Mouse (Mus musculus): ENCODE results near the gene Recql. TPM values are rescaled to one million over a fixed set of nuclear protein-coding genes. Genes with fewer than 3 reads are reported as not detected.

Recql gene
- polyA plus RNA-seq (2015; fragmentation: Nextera tagmentation; extraction: Ambion mirVana) = 22.6 and 28.9 TPM in 2 replicates

DNA sequence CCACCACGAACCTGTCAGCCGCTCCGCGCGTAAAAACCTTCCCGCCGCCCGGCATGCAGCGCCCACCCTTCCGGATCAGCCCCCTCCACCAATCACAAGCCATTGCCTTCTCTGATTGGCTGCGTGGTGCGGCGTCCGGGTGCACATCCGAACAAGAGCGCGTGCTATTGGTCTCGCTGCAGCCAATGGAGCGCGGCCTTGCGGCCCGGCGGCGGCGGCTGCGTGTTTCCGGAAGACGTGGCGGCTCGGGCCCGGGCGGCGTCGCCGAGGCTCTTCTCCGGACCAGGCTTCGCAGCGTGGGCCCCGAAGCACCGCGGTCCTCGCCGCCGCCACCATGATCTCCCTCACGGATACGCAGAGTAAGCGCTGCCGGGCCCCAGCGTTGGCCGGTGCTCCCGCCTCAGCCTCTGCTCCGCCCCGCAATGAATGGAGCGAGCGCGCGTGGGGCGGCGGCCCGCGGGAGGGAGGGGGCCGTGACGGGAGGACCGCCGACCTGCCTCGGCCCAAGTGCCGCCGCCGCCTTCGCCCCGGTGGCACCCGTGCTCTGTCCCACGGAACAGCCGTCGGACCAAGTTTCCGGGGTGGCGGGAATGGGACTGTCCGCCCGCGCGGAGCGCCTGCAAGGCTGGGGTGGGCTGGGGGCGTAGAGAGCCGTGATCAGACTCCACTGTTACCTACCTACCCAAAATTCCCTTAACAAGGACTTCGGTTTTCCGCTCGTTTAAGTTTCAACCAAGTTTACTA lies at the start of gene Recql, which contains the start of gene Golt1b:
TSS of gene Recql (minus strand) at position 77 of the 744 bp plus-strand sequence.
TSS of gene Golt1b (plus strand) at position 211 of the 744 bp plus-strand sequence.
- peak within 1 kb of the TSS; percentile 51 for H3K27ac ChIP-seq
- H3K4me1 ChIP-seq = peaks cover 20% of the 10 kb centered on the region
- peak; percentile 100 for ATAC-seq (replicated peaks; ENCODE audit: low FRiP score)
- H3K4me2 ChIP-seq = peak within 1 kb of the TSS; percentile 76
- under 1% methylated on average over 85 of the region's 87 CpGs for WGBS
- H3K4me3 ChIP-seq (replicated peaks) = peak within 1 kb of the TSS; percentile 100
- peak within 1 kb of the TSS; percentile 86 for H3K9ac ChIP-seq
- no peaks in the 10 kb centered on the region for H3K27me3 ChIP-seq
- no peaks in the 10 kb centered on the region for H3K9me3 ChIP-seq (replicated peaks)
- H3K36me3 ChIP-seq = no peaks in the 10 kb centered on the region

GRCm38 (mm10) chr6:142429072-142429471 lies 42.2 kb upstream of the Recql start:
- Histone ChIP-seq H3K27me3 (no peaks in the 10 kb centered on the region), H3K27ac (no peak overlapping the region), H3K9me3 (replicated peaks) (no peaks in the 10 kb centered on the region), H3K4me2 (no peak overlapping the region), H3K4me1 (no peaks in the 10 kb centered on the region), H3K36me3 (no peaks in the 10 kb centered on the region), H3K9ac (no peak overlapping the region), H3K4me3 (replicated peaks) (no peak overlapping the region)
- no peak for ATAC-seq (replicated peaks; ENCODE audit: low FRiP score)

- H3K27ac ChIP-seq = no peak overlapping the region
These were observed 38.1 kb upstream of the Recql start for GRCm38 (mm10) chr6:142424976-142425375.

DNA sequence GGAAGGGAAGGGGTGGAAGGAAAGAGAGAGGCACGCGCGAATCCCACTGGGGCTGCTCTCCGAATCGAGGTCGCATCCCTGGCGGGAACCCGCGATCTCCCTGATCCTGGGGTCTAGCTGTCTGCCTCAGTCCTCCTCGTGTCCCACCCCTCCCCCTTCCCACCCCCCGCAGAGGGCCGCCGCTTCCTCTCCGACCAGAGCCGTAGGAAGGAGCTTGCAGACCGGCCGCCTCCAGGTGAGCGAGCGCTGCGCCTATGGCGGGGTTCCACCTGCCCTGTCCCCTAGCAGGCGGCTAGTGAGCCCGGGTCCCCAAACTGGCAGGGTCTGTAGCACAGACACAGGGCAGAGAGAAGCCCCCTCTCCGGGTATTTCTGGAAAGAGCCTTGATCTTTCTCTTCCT lies 27.7 kb upstream of the Recql start:
- H3K27ac ChIP-seq = no peak overlapping the region
- H3K4me3 ChIP-seq (replicated peaks) = peak overlapping the region; percentile 39
- H3K4me2 ChIP-seq = peak overlapping the region; percentile 74
- under 1% methylated on average over 24 of the region's 24 CpGs for WGBS
- H3K9me3 ChIP-seq (replicated peaks) = no peaks in the 10 kb centered on the region
- peak overlapping the region; percentile 39; the same call in 1 of the 2 replicates for H3K9ac ChIP-seq
- ATAC-seq (replicated peaks; ENCODE audit: low FRiP score) = 0 out of 2 replicates have a peak, but pooled peaks have one; percentile 36
- no peaks in the 10 kb centered on the region for H3K36me3 ChIP-seq
- H3K4me1 ChIP-seq = peaks cover 12% of the 10 kb centered on the region
- H3K27me3 ChIP-seq = peaks cover 43% of the 10 kb centered on the region

More at GRCm38 (mm10) chr6:142424976-142425375, 38.1 kb upstream of the Recql start:
- Histone ChIP-seq H3K4me1 (no peaks in the 10 kb centered on the region), H3K4me2 (no peak overlapping the region), H3K27me3 (no peaks in the 10 kb centered on the region), H3K4me3 (replicated peaks) (no peak overlapping the region), H3K9ac (no peak overlapping the region), H3K9me3 (replicated peaks) (no peaks in the 10 kb centered on the region), H3K36me3 (no peaks in the 10 kb centered on the region)
- no peak for ATAC-seq (replicated peaks; ENCODE audit: low FRiP score)
- WGBS = 75% methylated on average over 7 of the region's 7 CpGs

GRCm38 (mm10) chr6:142413845-142414244 lies 27.0 kb upstream of the Recql start:
- Histone ChIP-seq H3K4me3 (replicated peaks) (no peak overlapping the region), H3K4me2 (peak overlapping the region; percentile 74; the same call in 1 of the 2 replicates)

GRCm38 (mm10) chr6:142412906-142413491 lies 26.1 kb upstream of the Recql start, which contains the start of gene Spx:
Spx (plus strand) TSS chr6:142413441.
- Histone ChIP-seq H3K36me3 (no peaks in the 10 kb centered on the region), H3K4me2 (peak within 1 kb of the TSS; percentile 74), H3K4me3 (replicated peaks) (peak within 1 kb of the TSS; percentile 39; the same call in 1 of the 2 replicates), H3K27ac (no peak within 1 kb of the TSS), H3K27me3 (peaks cover 43% of the 10 kb centered on the region), H3K9ac (no peak within 1 kb of the TSS), H3K4me1 (peaks cover 12% of the 10 kb centered on the region), H3K9me3 (replicated peaks) (no peaks in the 10 kb centered on the region)
- ATAC-seq (replicated peaks; ENCODE audit: low FRiP score) = no peak
- WGBS = 53% methylated on average over 11 of the region's 11 CpGs

More at GRCm38 (mm10) chr6:142413845-142414244, 27.0 kb upstream of the Recql start:
- H3K36me3 ChIP-seq = no peaks in the 10 kb centered on the region
- H3K27ac ChIP-seq = no peak overlapping the region
- peaks cover 12% of the 10 kb centered on the region for H3K4me1 ChIP-seq
- H3K27me3 ChIP-seq = peaks cover 43% of the 10 kb centered on the region
- WGBS = 12% methylated on average over 12 of the region's 12 CpGs
- ATAC-seq (replicated peaks; ENCODE audit: low FRiP score) = 0 out of 2 replicates have a peak, but pooled peaks have one; percentile 22
- H3K9ac ChIP-seq = no peak overlapping the region
- no peaks in the 10 kb centered on the region for H3K9me3 ChIP-seq (replicated peaks)

DNA sequence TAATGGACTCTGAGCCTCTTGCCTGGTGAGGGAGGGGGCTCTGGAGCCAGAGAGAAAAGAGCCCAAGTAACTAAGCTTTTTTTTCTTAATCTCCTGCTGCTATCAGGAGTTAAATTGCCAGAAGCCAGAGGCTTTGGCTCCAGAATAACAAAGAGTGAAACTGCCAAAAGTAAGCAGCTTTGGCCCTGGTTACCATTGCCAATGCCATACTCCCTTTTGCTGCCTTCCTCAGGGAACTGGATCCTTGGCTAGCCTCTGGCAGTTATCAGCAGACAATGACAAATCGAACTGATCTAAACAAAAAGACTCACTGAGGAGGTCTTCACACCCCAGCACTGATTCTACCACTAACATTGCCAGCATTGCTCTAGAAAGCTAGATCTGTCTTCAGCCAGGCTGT lies 24.3 kb upstream of the Recql start:
- no peak overlapping the region for H3K4me3 ChIP-seq (replicated peaks)
- H3K9ac ChIP-seq = no peak overlapping the region
- no peak for ATAC-seq (replicated peaks; ENCODE audit: low FRiP score)
- no peak overlapping the region for H3K4me2 ChIP-seq
- no peak overlapping the region for H3K27ac ChIP-seq
- no peaks in the 10 kb centered on the region for H3K36me3 ChIP-seq
- no peaks in the 10 kb centered on the region for H3K9me3 ChIP-seq (replicated peaks)
- peaks cover 39% of the 10 kb centered on the region for H3K27me3 ChIP-seq
- 51% methylated on average over 1 of the region's 1 CpGs for WGBS
- H3K4me1 ChIP-seq = peaks cover 12% of the 10 kb centered on the region

DNA sequence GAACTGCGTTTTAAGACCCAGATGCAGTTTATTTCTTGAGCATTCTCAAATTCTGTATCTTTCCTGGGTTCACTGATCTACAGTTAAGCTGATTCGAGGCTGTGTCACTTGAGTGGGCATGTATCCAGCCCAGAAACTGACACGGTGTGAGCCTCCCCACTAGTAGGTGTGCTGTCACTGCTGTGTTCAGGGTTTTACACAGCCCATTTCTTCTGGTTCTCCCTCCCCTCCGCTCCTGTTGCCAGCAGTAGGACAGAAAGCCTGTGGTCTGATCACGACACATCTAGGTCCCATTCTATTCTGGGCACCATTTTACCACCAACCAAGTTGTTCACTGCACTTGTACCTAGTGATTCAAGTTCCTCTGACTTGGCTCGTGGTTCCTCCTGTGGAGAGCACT lies 8.9 kb upstream of the Recql start:
- Histone ChIP-seq H3K4me1 (no peaks in the 10 kb centered on the region), H3K9ac (no peak overlapping the region), H3K9me3 (replicated peaks) (no peaks in the 10 kb centered on the region), H3K36me3 (peaks cover 52% of the 10 kb centered on the region), H3K27ac (no peak overlapping the region), H3K4me2 (no peak overlapping the region), H3K27me3 (no peaks in the 10 kb centered on the region), H3K4me3 (replicated peaks) (no peak overlapping the region)
- no peak for ATAC-seq (replicated peaks; ENCODE audit: low FRiP score)
- 88% methylated on average over 6 of the region's 6 CpGs for WGBS

DNA sequence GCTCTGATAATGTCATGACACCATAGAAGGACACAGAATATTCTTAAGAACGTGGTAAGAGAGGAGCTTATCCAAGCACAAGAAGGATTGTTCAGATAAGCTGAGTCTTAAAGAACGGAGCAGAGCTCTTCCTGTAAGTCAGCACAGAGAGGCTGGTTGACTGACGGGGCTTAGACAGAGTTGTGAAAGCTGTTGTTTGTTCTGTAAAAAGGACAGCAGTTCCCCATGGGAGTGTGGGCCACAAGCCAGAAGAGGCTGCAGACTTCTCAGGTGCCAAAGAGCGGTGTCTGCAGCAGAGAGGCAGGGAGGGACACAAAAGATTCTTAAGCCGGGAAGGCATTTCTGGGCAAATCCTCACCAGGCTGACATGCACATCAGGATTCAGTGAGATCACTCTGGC lies 7.8 kb upstream of the Recql start:
- Histone ChIP-seq H3K27me3 (no peaks in the 10 kb centered on the region), H3K4me3 (replicated peaks) (no peak overlapping the region), H3K4me1 (no peaks in the 10 kb centered on the region), H3K27ac (no peak overlapping the region), H3K9ac (no peak overlapping the region), H3K36me3 (peaks cover 44% of the 10 kb centered on the region), H3K9me3 (replicated peaks) (no peaks in the 10 kb centered on the region), H3K4me2 (no peak overlapping the region)
- ATAC-seq (replicated peaks; ENCODE audit: low FRiP score) = no peak
- WGBS = 89% methylated on average over 5 of the region's 5 CpGs

GRCm38 (mm10) chr6:142392312-142392711 lies 5.4 kb upstream of the Recql start:
- Histone ChIP-seq H3K27me3 (no peaks in the 10 kb centered on the region), H3K4me1 (peaks cover 15% of the 10 kb centered on the region), H3K27ac (no peak overlapping the region), H3K36me3 (peaks cover 44% of the 10 kb centered on the region), H3K9me3 (replicated peaks) (no peaks in the 10 kb centered on the region), H3K9ac (no peak overlapping the region), H3K4me3 (replicated peaks) (no peak overlapping the region), H3K4me2 (no peak overlapping the region)
- ATAC-seq (replicated peaks; ENCODE audit: low FRiP score) = no peak
- WGBS = 86% methylated on average over 5 of the region's 5 CpGs

GRCm38 (mm10) chr6:142389101-142389500 lies 2.2 kb upstream of the Recql start:
- H3K4me2 ChIP-seq = no peak overlapping the region; the same call in 1 of the 2 replicates
- peaks cover 18% of the 10 kb centered on the region for H3K36me3 ChIP-seq
- no peaks in the 10 kb centered on the region for H3K27me3 ChIP-seq
- ATAC-seq (replicated peaks; ENCODE audit: low FRiP score) = no peak
- H3K9me3 ChIP-seq (replicated peaks) = no peaks in the 10 kb centered on the region
- no peak overlapping the region for H3K4me3 ChIP-seq (replicated peaks)
- H3K27ac ChIP-seq = no peak overlapping the region
- 0 out of 2 replicates have a peak overlapping the region, but pooled peaks have one; percentile 17 for H3K9ac ChIP-seq
- 81% methylated on average over 2 of the region's 2 CpGs for WGBS
- H3K4me1 ChIP-seq = peaks cover 20% of the 10 kb centered on the region

DNA sequence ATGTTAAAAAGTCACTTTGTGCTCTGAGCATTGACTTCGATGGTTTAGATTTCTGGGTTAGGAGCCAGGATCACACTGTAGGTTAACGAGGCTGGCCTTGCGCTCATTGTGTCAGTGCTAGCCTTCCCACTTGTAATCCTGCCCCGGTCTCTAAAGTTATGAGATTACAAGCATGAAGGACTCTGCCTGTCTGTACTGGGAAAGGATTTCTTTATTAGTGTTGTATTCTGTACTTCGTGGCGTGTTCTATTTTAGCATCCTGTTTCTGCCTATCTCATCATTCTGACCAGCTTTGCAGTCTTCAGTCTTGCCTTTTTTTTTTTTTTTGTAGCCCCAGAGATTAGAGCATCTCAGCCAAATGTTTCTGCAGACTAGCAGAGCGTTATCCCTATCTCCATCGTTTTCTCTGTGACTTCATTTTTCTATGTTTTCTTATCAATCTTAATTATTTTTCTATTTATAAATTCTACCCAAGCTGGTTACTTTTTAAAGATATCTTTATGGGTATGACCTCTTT lies 926 bp upstream of the Recql start:
- no peaks in the 10 kb centered on the region for H3K27me3 ChIP-seq
- H3K4me2 ChIP-seq = peak overlapping the region; percentile 76
- no peak; the same call in 1 of the 2 replicates for ATAC-seq (replicated peaks; ENCODE audit: low FRiP score)
- WGBS = 17% methylated on average over 8 of the region's 8 CpGs
- peaks cover 20% of the 10 kb centered on the region for H3K4me1 ChIP-seq
- no peaks in the 10 kb centered on the region for H3K9me3 ChIP-seq (replicated peaks)
- peaks cover 6% of the 10 kb centered on the region; the same call in 1 of the 2 replicates for H3K36me3 ChIP-seq
- peak overlapping the region; percentile 51; the same call in 1 of the 2 replicates for H3K27ac ChIP-seq
- peak overlapping the region; percentile 100 for H3K4me3 ChIP-seq (replicated peaks)
- H3K9ac ChIP-seq = peak overlapping the region; percentile 86
